Mouse (Mus musculus) limb, embryonic 13.5 days (tissue): ENCODE data around the gene Dync2li1. TPM values are rescaled to one million over a fixed set of nuclear protein-coding genes. Genes with fewer than 3 reads are reported as not detected.

Experiments used
- ATAC-seq: fragments of 200-750 bp; cut with Nextera tagmentation; 2 replicates; pipeline ENCODE4 v1.8.0; 2017; ENCODE audit warnings: low read depth, moderate number of reproducible peaks, moderate TSS enrichment; ENCODE audit not compliant: low FRiP score
- H3K27ac ChIP-seq: fragments of 300-500 bp; sonication (generic); 2 replicates; pipeline ENCODE4 v1.5.1; 2015; ENCODE audit warnings: inconsistent platforms, mild to moderate bottlenecking, moderate library complexity
- H3K27me3 ChIP-seq: fragments of 300-500 bp; sonication (generic); 2 replicates; pipeline ENCODE4 v1.6.1; 2015; ENCODE audit warnings: mild to moderate bottlenecking, inconsistent platforms
- H3K36me3 ChIP-seq: fragments of 300-500 bp; sonication (generic); 2 replicates; pipeline ENCODE4 v1.6.1; 2015; ENCODE audit warnings: inconsistent platforms, mild to moderate bottlenecking, moderate library complexity
- H3K4me1 ChIP-seq: fragments of 300-500 bp; sonication (generic); 2 replicates; pipeline ENCODE4 v1.6.1; 2015; ENCODE audit warnings: inconsistent platforms
- H3K4me2 ChIP-seq: fragments of 300-500 bp; sonication (generic); replicated peaks from 2 replicates; pipeline ENCODE4 v1.6.1; 2015; ENCODE audit warnings: inconsistent platforms, mild to moderate bottlenecking, moderate library complexity
- H3K4me3 ChIP-seq: fragments of 300-500 bp; sonication (generic); 2 replicates; pipeline ENCODE4 v1.5.1; 2015; ENCODE audit warnings: moderate library complexity, mild to moderate bottlenecking, inconsistent platforms
- H3K9ac ChIP-seq: fragments of 300-500 bp; sonication (generic); 2 replicates; pipeline ENCODE4 v1.6.1; 2015; ENCODE audit warnings: mild to moderate bottlenecking, inconsistent platforms
- H3K9me3 ChIP-seq: fragments of 300-500 bp; sonication (generic); 2 replicates; pipeline ENCODE4 v1.6.1; 2016; ENCODE audit warnings: inconsistent platforms
- WGBS: fragments of 180-500 bp; shearing (Covaris S2); methylation state at CpG from one replicate; pipeline ENCODE4 v1.1.7; 2015; 5-methylcytosine and 5-hydroxymethylcytosine counted together
- polyA plus RNA-seq: library from polyadenylated mRNA; unstranded; fragments of >200 nt; fragmentation: Nextera tagmentation; extraction: Ambion mirVana; gene quantifications from 2 replicates; pipeline ENCODE4 v1.2.1, GENCODE M21; 2015

Gene Dync2li1
- polyA plus RNA-seq, 1 experiment from 2014 or later, result 36.4 TPM

DNA sequence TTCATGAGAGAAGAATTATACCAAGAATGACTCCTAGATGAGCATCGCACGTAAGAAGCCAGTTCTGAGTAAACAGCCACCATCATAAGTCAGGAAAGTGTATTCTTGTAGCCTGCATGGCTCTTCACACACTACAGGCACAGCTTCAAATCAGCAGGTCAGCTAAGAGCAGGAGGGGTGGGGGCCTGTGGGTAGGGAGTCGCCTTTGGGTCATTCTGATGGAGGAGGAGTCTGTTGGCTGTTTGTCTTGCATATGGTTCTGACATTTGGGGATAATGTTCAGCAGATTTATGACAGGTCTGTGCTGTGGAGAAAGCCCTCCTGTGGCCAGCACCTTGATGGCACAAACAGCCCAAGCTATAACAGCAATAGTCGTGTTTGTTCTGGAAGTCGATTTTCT lies 29.9 kb downstream of the Dync2li1 start:
- H3K4me2 ChIP-seq, result no peak overlapping the region
- no peak for ATAC-seq
- no peak overlapping the region for H3K9ac ChIP-seq
- H3K4me1 ChIP-seq, result peaks cover 17% of the 10 kb centered on the region; the same call in 1 of the 2 replicates
- no peak overlapping the region for H3K4me3 ChIP-seq
- H3K27me3 ChIP-seq, result no peaks in the 10 kb centered on the region
- peaks cover 23% of the 10 kb centered on the region for H3K36me3 ChIP-seq
- H3K27ac ChIP-seq, result no peak overlapping the region; the same call in 1 of the 2 replicates
- no peaks in the 10 kb centered on the region for H3K9me3 ChIP-seq
- WGBS, result 69% methylated on average over 5 of the region's 5 CpGs

- no peaks in the 10 kb centered on the region for H3K9me3 ChIP-seq
- 74% methylated on average over 19 of the region's 19 CpGs for WGBS
- H3K27ac ChIP-seq, result no peak overlapping the region
- H3K4me1 ChIP-seq, result peaks cover 18% of the 10 kb centered on the region; the same call in 1 of the 2 replicates
- no peak overlapping the region for H3K9ac ChIP-seq
- no peak overlapping the region for H3K4me2 ChIP-seq
- H3K4me3 ChIP-seq, result no peak overlapping the region
- H3K27me3 ChIP-seq, result no peaks in the 10 kb centered on the region
- peaks cover 23% of the 10 kb centered on the region for H3K36me3 ChIP-seq
- no peak for ATAC-seq
Observed at GRCm38 (mm10) chr17:84656653-84657421, 30.5 kb downstream of the Dync2li1 start.

DNA sequence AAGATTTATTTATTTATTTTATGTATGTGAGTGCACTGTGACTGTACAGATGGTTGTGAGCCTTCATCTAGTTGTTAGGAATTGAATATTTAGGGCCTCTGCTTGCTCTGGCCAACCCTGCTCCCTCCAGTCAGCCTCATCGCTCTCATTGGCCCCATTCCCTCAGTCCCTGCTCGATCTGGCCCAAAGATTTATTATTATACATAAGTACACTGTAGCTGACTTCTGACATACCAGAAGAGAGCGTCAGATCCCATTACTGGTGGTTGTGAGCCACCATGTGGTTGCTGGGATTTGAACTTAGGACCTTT lies 31.1 kb downstream of the Dync2li1 start:
- Histone ChIP-seq H3K9me3 (no peaks in the 10 kb centered on the region), H3K4me2 (no peak overlapping the region), H3K27ac (no peak overlapping the region), H3K9ac (no peak overlapping the region), H3K4me1 (peaks cover 20% of the 10 kb centered on the region; the same call in 1 of the 2 replicates), H3K4me3 (no peak overlapping the region), H3K27me3 (no peaks in the 10 kb centered on the region), H3K36me3 (peaks cover 19% of the 10 kb centered on the region)
- WGBS, result 68% methylated on average over 3 of the region's 3 CpGs
- ATAC-seq, result no peak

- ATAC-seq, result 0 out of 2 replicates have a peak, but pooled peaks have one; percentile 15
- no peak overlapping the region for H3K4me2 ChIP-seq
- no peak overlapping the region for H3K9ac ChIP-seq
- peaks cover 18% of the 10 kb centered on the region; the same call in 1 of the 2 replicates for H3K36me3 ChIP-seq
- H3K9me3 ChIP-seq, result no peaks in the 10 kb centered on the region
- no peak overlapping the region for H3K4me3 ChIP-seq
- peaks cover 20% of the 10 kb centered on the region; the same call in 1 of the 2 replicates for H3K4me1 ChIP-seq
- no peaks in the 10 kb centered on the region for H3K27me3 ChIP-seq
- 62% methylated on average over 7 of the region's 7 CpGs for WGBS
- no peak overlapping the region for H3K27ac ChIP-seq
Observed at GRCm38 (mm10) chr17:84657782-84658181, 31.5 kb downstream of the Dync2li1 start.

GRCm38 (mm10) chr17:84658195-84658594 lies 31.9 kb downstream of the Dync2li1 start:
- Histone ChIP-seq H3K4me2 (no peak overlapping the region), H3K27me3 (no peaks in the 10 kb centered on the region), H3K27ac (no peak overlapping the region), H3K4me1 (peaks cover 20% of the 10 kb centered on the region; the same call in 1 of the 2 replicates), H3K9me3 (no peaks in the 10 kb centered on the region), H3K4me3 (no peak overlapping the region), H3K9ac (no peak overlapping the region), H3K36me3 (peaks cover 15% of the 10 kb centered on the region; the same call in 1 of the 2 replicates)
- ATAC-seq, result no peak
- WGBS, result 38% methylated on average over 5 of the region's 5 CpGs

DNA sequence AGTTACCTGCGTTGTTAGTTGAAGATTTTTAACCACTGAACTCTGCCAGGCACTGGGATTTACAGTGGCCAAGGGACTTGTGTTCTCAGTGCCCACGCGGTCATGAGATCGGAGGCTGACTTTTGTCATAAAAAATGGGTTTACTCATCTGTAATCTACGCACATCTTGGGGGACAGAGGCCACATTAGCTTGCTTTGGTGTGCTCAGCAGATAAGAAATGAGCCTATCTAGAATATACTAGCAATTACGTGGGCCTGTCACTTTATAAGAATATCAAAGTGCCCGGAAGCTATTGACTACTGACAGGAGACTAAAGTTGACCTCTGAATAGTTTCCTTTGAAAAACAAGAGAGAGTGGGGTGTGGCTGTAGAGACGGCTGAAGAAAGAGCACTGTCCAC lies 32.7 kb downstream of the Dync2li1 start:
- Histone ChIP-seq H3K9me3 (no peaks in the 10 kb centered on the region), H3K4me2 (no peak overlapping the region), H3K27ac (no peak overlapping the region), H3K27me3 (no peaks in the 10 kb centered on the region), H3K4me3 (no peak overlapping the region), H3K4me1 (peaks cover 20% of the 10 kb centered on the region; the same call in 1 of the 2 replicates), H3K36me3 (peaks cover 7% of the 10 kb centered on the region; the same call in 1 of the 2 replicates), H3K9ac (no peak overlapping the region)
- no peak for ATAC-seq
- 82% methylated on average over 8 of the region's 8 CpGs for WGBS

DNA sequence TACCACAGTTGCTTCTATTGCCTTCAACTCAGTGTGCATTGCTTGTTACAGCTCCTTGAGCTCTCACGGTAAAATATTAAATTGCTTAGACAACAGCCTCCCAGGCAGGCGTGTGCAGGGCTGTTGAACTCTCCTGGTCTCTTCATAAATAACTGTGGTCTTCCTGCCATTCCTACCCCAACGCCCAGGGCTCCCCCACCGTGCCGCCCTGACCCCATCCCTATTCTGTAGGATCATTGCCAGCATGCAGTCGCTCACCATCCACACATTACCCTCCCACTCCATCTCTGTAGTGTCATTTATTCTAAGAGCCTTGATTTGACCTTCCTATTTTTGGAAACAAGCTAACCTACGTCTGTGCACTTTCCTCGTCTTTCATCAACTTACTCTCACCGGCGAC lies 38.8 kb downstream of the Dync2li1 start:
- Histone ChIP-seq H3K4me2 (no peak overlapping the region), H3K4me1 (peaks cover 18% of the 10 kb centered on the region), H3K9me3 (no peaks in the 10 kb centered on the region), H3K27ac (no peak overlapping the region), H3K27me3 (no peaks in the 10 kb centered on the region), H3K9ac (no peak overlapping the region), H3K4me3 (no peak overlapping the region), H3K36me3 (no peaks in the 10 kb centered on the region)
- ATAC-seq, result no peak
- WGBS, result 35% methylated on average over 10 of the region's 10 CpGs

GRCm38 (mm10) chr17:84665691-84666090 lies 39.4 kb downstream of the Dync2li1 start:
- 12% methylated on average over 9 of the region's 9 CpGs for WGBS
- H3K4me2 ChIP-seq, result no peak overlapping the region
- H3K4me3 ChIP-seq, result no peak overlapping the region
- H3K9me3 ChIP-seq, result no peaks in the 10 kb centered on the region
- H3K4me1 ChIP-seq, result peaks cover 18% of the 10 kb centered on the region
- ATAC-seq, result no peak
- no peak overlapping the region for H3K9ac ChIP-seq
- H3K27me3 ChIP-seq, result no peaks in the 10 kb centered on the region
- no peaks in the 10 kb centered on the region for H3K36me3 ChIP-seq
- H3K27ac ChIP-seq, result no peak overlapping the region

DNA sequence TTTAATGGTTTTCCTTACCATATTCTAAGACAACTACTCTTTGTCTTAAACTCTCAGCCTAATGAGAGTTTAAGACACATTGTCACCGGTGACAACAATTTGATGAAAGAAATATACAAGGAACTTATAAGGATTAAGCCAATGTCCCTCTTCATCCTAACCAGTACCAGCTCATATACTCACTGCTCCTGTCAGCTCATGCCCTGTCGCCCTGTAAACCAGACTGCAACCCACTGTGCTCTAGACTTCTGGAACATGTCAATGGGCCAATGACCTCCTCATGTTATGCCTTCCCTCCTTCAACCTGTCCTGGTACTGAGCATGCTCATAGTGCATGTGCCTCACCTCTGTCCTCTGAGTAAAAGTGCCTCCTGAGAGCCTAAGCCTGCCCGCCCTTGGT lies 41.6 kb downstream of the Dync2li1 start:
- no peak overlapping the region for H3K9ac ChIP-seq
- H3K4me2 ChIP-seq, result no peak overlapping the region
- 0 out of 2 replicates have a peak, but pooled peaks cover 3% of the 10 kb centered on the region for H3K27me3 ChIP-seq
- no peaks in the 10 kb centered on the region for H3K9me3 ChIP-seq
- H3K36me3 ChIP-seq, result no peaks in the 10 kb centered on the region
- H3K4me1 ChIP-seq, result peaks cover 14% of the 10 kb centered on the region
- 90% methylated on average over 3 of the region's 3 CpGs for WGBS
- no peak for ATAC-seq
- no peak overlapping the region for H3K4me3 ChIP-seq
- no peak overlapping the region for H3K27ac ChIP-seq

GRCm38 (mm10) chr17:84672376-84673369 lies 46.4 kb downstream of the Dync2li1 start:
- Histone ChIP-seq H3K36me3 (no peaks in the 10 kb centered on the region), H3K4me3 (no peak overlapping the region), H3K4me1 (peaks cover 20% of the 10 kb centered on the region), H3K27ac (no peak overlapping the region), H3K4me2 (no peak overlapping the region), H3K9ac (no peak overlapping the region), H3K9me3 (no peaks in the 10 kb centered on the region), H3K27me3 (peaks cover 21% of the 10 kb centered on the region; the same call in 1 of the 2 replicates)
- ATAC-seq, result no peak
- 76% methylated on average over 16 of the region's 16 CpGs for WGBS

DNA sequence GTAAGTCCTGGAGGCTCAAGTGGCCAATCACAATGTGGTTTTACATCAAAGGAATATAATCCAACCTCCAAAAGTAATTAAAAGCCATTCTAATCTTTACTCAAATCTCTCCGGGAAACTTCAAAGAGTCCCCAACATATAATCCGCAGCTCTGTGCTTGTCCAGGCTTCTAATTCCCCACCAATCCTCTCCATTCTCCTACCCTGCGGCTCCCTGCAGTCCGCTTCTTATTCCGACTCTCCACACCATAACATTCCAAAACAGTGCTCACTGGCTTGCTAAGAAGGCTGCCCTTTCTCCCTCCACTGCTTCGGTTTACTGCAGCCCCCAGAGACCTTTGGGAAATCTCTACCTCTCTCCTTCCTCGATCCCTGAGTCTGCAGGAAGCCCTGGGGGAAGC lies 47.8 kb downstream of the Dync2li1 start:
- no peak for ATAC-seq
- Histone ChIP-seq H3K9me3 (no peaks in the 10 kb centered on the region), H3K4me3 (no peak overlapping the region), H3K4me2 (0 out of 2 replicates have a peak overlapping the region, but pooled peaks have one; percentile 7), H3K27ac (no peak overlapping the region), H3K9ac (no peak overlapping the region), H3K36me3 (no peaks in the 10 kb centered on the region), H3K4me1 (peaks cover 20% of the 10 kb centered on the region), H3K27me3 (peaks cover 21% of the 10 kb centered on the region; the same call in 1 of the 2 replicates)
- WGBS, result 12% methylated on average over 7 of the region's 7 CpGs

DNA sequence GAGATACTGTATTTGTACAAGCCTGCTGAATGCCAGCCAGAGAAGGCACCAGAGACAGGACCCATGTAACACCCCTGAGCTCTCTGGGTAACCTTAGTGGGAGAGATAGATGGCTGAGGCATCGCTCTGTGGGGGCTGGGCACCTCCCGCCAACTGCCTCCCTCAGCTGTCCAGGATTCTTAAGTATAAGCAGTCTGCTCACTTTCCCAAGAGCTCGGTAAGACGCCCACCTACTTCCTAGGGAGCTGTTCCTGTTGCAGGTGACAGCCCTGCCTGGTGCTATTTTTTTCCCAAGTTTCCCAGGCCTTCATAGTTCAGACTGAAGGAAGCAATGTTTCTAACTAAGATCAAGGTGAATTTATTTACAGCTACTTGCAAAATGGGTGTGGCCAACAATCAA lies 48.9 kb downstream of the Dync2li1 start:
- Histone ChIP-seq H3K27ac (no peak overlapping the region), H3K36me3 (no peaks in the 10 kb centered on the region), H3K4me2 (peak overlapping the region; percentile 81; the same call in 1 of the 2 replicates), H3K9me3 (no peaks in the 10 kb centered on the region), H3K4me1 (peaks cover 20% of the 10 kb centered on the region), H3K9ac (no peak overlapping the region), H3K27me3 (peaks cover 21% of the 10 kb centered on the region; the same call in 1 of the 2 replicates), H3K4me3 (no peak overlapping the region)
- 55% methylated on average over 4 of the region's 4 CpGs for WGBS
- no peak for ATAC-seq
